Mouse (Mus musculus) forebrain, embryonic 13.5 days (tissue): Measurements from ENCODE around the gene Gramd4. TPM values are rescaled to one million over a fixed set of nuclear protein-coding genes. Genes with fewer than 3 reads are reported as not detected.

Source experiments
- ATAC-seq: fragments of 200-750 bp; cut with Nextera tagmentation; 2 replicates; pipeline ENCODE4 v1.8.0; 2017
- H3K27ac ChIP-seq: fragments of 300-500 bp; sonication (generic); 2 replicates; pipeline ENCODE4 v1.5.1; 2015; ENCODE audit warnings: inconsistent platforms, mild to moderate bottlenecking, moderate library complexity
- H3K27me3 ChIP-seq: fragments of 300-500 bp; sonication (generic); 2 replicates; pipeline ENCODE4 v1.6.1; 2015; ENCODE audit warnings: mild to moderate bottlenecking, inconsistent platforms
- H3K36me3 ChIP-seq: fragments of 300-500 bp; sonication (generic); 2 replicates; pipeline ENCODE4 v1.6.1; 2015; ENCODE audit warnings: mild to moderate bottlenecking, inconsistent platforms; ENCODE audit not compliant: poor library complexity, severe bottlenecking
- H3K4me1 ChIP-seq: fragments of 300-500 bp; sonication (generic); 2 replicates; pipeline ENCODE4 v1.6.1; 2015; ENCODE audit warnings: inconsistent platforms
- H3K4me2 ChIP-seq: fragments of 300-500 bp; sonication (generic); 2 replicates; pipeline ENCODE4 v1.6.1; 2015; ENCODE audit warnings: inconsistent platforms, mild to moderate bottlenecking, moderate library complexity
- H3K4me3 ChIP-seq: fragments of 300-500 bp; sonication (generic); 2 replicates; pipeline ENCODE4 v1.5.1; 2015; ENCODE audit warnings: mild to moderate bottlenecking, inconsistent platforms
- H3K9ac ChIP-seq: fragments of 300-500 bp; sonication (generic); 2 replicates; pipeline ENCODE4 v1.6.1; 2015; ENCODE audit warnings: mild to moderate bottlenecking, inconsistent platforms
- H3K9me3 ChIP-seq: fragments of 300-500 bp; sonication (generic); replicated peaks from 2 replicates; pipeline ENCODE4 v1.6.1; 2016; ENCODE audit warnings: inconsistent platforms
- WGBS: fragments of 180-500 bp; shearing (Covaris S2); methylation state at CpG from one replicate; pipeline ENCODE4 v1.1.7; 2015; 5-methylcytosine and 5-hydroxymethylcytosine counted together
- polyA plus RNA-seq: library from polyadenylated mRNA; unstranded; fragments of >200 nt; fragmentation: Nextera tagmentation; extraction: Ambion mirVana; gene quantifications from 2 replicates; pipeline ENCODE4 v1.2.1, GENCODE M21; 2015

Gene Gramd4
- polyA plus RNA-seq, 1 experiment from 2014 or later, result 31.6 TPM

GRCm38 (mm10) chr15:86032811-86033190 lies 24.7 kb upstream of the Gramd4 start:
- Histone ChIP-seq H3K36me3 (peaks cover 45% of the 10 kb centered on the region), H3K4me2 (peak overlapping the region; percentile 82), H3K4me3 (peak overlapping the region; percentile 74), H3K27ac (peak overlapping the region; percentile 86), H3K9me3 (peaks cover 24% of the 10 kb centered on the region), H3K9ac (peak overlapping the region; percentile 80), H3K4me1 (peaks cover 58% of the 10 kb centered on the region), H3K27me3 (peaks cover 16% of the 10 kb centered on the region)
- WGBS, result 2% methylated on average over 38 of the region's 38 CpGs
- 0 out of 2 replicates have a peak, but pooled peaks have one; percentile 3 for ATAC-seq

DNA sequence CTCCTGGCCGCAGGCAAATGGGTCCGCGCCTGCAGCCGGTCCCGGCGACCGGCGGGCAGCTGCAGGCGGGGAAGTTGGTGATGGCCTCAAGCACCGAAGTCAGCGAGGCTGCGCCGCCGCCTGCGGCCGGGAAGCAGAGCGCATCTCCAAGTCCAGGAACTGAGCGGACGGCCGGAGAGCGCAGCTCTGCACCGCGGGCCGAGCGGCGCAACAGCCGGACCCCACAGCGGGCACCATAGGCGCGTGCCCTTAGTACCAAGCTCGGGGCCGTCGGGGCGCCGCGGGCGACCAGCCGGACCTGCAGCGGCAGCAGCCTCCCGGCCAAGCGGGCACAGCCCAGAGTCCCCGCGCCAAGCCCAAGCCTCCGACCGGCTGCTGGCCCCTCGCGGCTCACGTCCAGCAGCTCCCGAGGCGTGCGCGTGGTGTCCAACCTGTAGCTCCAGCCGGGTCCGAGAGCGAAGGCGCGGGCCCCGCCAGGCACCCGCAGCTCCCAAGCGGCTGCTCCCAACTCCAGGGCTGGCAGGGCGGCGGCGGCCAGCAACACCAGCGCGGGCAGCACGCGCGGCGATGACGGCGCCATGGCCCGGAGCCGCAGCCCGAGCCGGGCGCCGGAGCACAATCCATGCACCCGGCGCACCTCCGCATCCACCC lies 24.2 kb upstream of the Gramd4 start, which contains the start of gene Celsr1:
Celsr1 (minus strand) TSS at position 587 of the 651 bp plus-strand sequence.
- H3K36me3 ChIP-seq, result peaks cover 42% of the 10 kb centered on the region
- H3K27ac ChIP-seq, result peak within 1 kb of the TSS; percentile 86
- peak within 1 kb of the TSS; percentile 74 for H3K4me3 ChIP-seq
- peak within 1 kb of the TSS; percentile 80 for H3K9ac ChIP-seq
- ATAC-seq, result peak; percentile 25
- H3K4me2 ChIP-seq, result peak within 1 kb of the TSS; percentile 82
- peaks cover 24% of the 10 kb centered on the region for H3K9me3 ChIP-seq
- under 1% methylated on average over 55 of the region's 80 CpGs for WGBS
- H3K4me1 ChIP-seq, result peaks cover 53% of the 10 kb centered on the region
- peaks cover 16% of the 10 kb centered on the region for H3K27me3 ChIP-seq

DNA sequence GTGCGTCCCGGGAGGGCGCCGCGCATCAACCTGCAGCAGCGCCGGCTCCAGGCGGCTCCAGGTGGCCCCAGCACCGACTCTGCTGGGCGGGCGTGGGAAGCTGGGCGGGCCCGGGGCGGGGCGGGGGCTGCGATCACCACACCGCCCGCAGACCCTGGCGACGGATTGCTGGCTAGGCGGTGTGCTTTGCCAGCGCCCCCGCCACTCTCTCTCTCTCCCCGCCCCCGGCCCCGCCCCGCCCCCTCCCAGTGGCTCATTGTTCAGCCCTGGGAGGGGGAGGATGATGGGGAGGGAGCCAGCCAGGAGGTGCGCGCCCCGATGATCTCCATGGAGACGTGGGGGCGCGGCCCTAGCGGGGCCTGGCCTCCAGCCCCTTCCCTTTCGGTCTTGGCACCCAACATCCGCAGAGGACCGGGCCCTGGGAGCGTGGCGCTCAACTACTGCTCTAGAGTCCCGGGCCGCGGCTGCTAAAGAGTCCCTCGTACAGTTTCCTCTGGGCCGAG lies 23.4 kb upstream of the Gramd4 start:
- Histone ChIP-seq H3K9ac (peak overlapping the region; percentile 80), H3K36me3 (peaks cover 35% of the 10 kb centered on the region), H3K27ac (peak overlapping the region; percentile 86), H3K27me3 (peaks cover 18% of the 10 kb centered on the region), H3K4me1 (peaks cover 45% of the 10 kb centered on the region), H3K4me3 (peak overlapping the region; percentile 74), H3K4me2 (peak overlapping the region; percentile 82), H3K9me3 (peaks cover 24% of the 10 kb centered on the region)
- under 1% methylated on average over 33 of the region's 44 CpGs for WGBS
- ATAC-seq, result peak; percentile 86

- Histone ChIP-seq H3K4me3 (peak overlapping the region; percentile 74), H3K4me2 (peak overlapping the region; percentile 82), H3K9me3 (peaks cover 20% of the 10 kb centered on the region), H3K27me3 (peaks cover 26% of the 10 kb centered on the region), H3K27ac (peak overlapping the region; percentile 81), H3K36me3 (peaks cover 27% of the 10 kb centered on the region), H3K9ac (peak overlapping the region; percentile 51), H3K4me1 (peaks cover 37% of the 10 kb centered on the region)
- ATAC-seq, result no peak
- 5% methylated on average over 12 of the region's 12 CpGs for WGBS
These were observed 22.6 kb upstream of the Gramd4 start for GRCm38 (mm10) chr15:86034781-86035360.

GRCm38 (mm10) chr15:86035913-86036312 lies 21.6 kb upstream of the Gramd4 start:
- WGBS, result 79% methylated on average over 3 of the region's 3 CpGs
- Histone ChIP-seq H3K9ac (no peak overlapping the region), H3K36me3 (peaks cover 16% of the 10 kb centered on the region), H3K27ac (no peak overlapping the region; the same call in 1 of the 2 replicates), H3K4me2 (no peak overlapping the region), H3K4me3 (no peak overlapping the region), H3K4me1 (peaks cover 31% of the 10 kb centered on the region), H3K9me3 (peaks cover 10% of the 10 kb centered on the region), H3K27me3 (peaks cover 26% of the 10 kb centered on the region)
- ATAC-seq, result no peak

DNA sequence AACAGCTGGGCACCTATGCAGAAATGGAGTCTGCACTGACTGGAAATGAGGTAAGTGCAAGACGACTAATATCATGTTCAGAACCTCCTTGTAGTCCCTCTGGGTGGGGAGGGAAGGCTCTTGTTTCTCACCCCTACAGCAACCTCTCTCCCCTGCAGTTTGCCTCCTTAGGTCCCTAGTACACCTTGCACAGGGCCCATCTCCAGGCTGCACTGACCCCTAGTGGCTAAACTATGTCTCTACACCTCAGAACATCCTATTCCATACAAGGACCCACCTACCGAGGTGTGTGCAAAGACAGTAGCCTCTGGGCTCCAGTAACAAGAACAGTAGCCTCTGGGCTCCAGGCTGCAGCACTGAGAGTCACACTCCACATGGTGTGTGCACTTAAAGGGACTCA lies 18.7 kb upstream of the Gramd4 start:
- WGBS, result 0% methylated on average over 2 of the region's 2 CpGs
- H3K9me3 ChIP-seq, result no peaks in the 10 kb centered on the region
- H3K9ac ChIP-seq, result no peak overlapping the region
- H3K4me1 ChIP-seq, result peaks cover 12% of the 10 kb centered on the region
- H3K27ac ChIP-seq, result no peak overlapping the region
- no peak overlapping the region for H3K4me3 ChIP-seq
- ATAC-seq, result peak; percentile 81
- no peaks in the 10 kb centered on the region for H3K36me3 ChIP-seq
- H3K27me3 ChIP-seq, result peaks cover 10% of the 10 kb centered on the region
- no peak overlapping the region for H3K4me2 ChIP-seq

GRCm38 (mm10) chr15:86041421-86041820 lies 16.1 kb upstream of the Gramd4 start:
- Histone ChIP-seq H3K4me1 (no peaks in the 10 kb centered on the region), H3K36me3 (no peaks in the 10 kb centered on the region), H3K27ac (no peak overlapping the region), H3K9ac (no peak overlapping the region), H3K9me3 (no peaks in the 10 kb centered on the region), H3K4me3 (no peak overlapping the region), H3K4me2 (no peak overlapping the region), H3K27me3 (peaks cover 14% of the 10 kb centered on the region; the same call in 1 of the 2 replicates)
- no peak for ATAC-seq
- WGBS, result 85% methylated on average over 5 of the region's 5 CpGs

GRCm38 (mm10) chr15:86042364-86042763 lies 15.1 kb upstream of the Gramd4 start:
- no peak for ATAC-seq

DNA sequence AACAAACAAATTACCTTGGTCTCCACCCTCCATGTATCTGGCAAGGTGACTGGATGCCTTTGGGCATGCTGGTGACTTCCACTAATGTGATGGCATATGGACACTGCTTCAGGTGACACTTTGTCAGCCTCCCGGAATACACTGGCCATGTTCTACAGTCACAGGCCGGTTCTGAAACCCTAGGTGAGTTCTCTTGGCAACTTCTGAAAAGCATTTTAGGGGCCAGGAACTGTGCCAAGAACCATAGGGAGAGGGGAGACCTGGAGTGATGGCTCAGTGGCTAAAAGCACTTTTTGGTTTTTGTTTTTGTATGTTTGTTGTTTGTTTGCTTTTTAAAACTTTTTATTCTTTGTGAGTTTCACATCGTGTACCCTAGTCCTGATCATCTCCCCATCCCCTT lies 8.0 kb upstream of the Gramd4 start:
- H3K9me3 ChIP-seq, result no peaks in the 10 kb centered on the region
- H3K4me2 ChIP-seq, result no peak overlapping the region
- no peak for ATAC-seq
- H3K4me3 ChIP-seq, result no peak overlapping the region
- H3K9ac ChIP-seq, result no peak overlapping the region
- H3K27ac ChIP-seq, result no peak overlapping the region
- H3K4me1 ChIP-seq, result 0 out of 2 replicates have a peak, but pooled peaks cover 4% of the 10 kb centered on the region
- 0 out of 2 replicates have a peak, but pooled peaks cover 4% of the 10 kb centered on the region for H3K27me3 ChIP-seq
- 85% methylated on average over 3 of the region's 3 CpGs for WGBS
- no peaks in the 10 kb centered on the region for H3K36me3 ChIP-seq

More at GRCm38 (mm10) chr15:86042364-86042763, 15.1 kb upstream of the Gramd4 start:
- no peak overlapping the region for H3K4me2 ChIP-seq
- H3K9me3 ChIP-seq, result no peaks in the 10 kb centered on the region
- 49% methylated on average over 4 of the region's 4 CpGs for WGBS
- no peak overlapping the region for H3K9ac ChIP-seq
- peaks cover 14% of the 10 kb centered on the region; the same call in 1 of the 2 replicates for H3K27me3 ChIP-seq
- H3K4me1 ChIP-seq, result no peaks in the 10 kb centered on the region
- H3K36me3 ChIP-seq, result no peaks in the 10 kb centered on the region
- H3K4me3 ChIP-seq, result no peak overlapping the region
- H3K27ac ChIP-seq, result no peak overlapping the region

DNA sequence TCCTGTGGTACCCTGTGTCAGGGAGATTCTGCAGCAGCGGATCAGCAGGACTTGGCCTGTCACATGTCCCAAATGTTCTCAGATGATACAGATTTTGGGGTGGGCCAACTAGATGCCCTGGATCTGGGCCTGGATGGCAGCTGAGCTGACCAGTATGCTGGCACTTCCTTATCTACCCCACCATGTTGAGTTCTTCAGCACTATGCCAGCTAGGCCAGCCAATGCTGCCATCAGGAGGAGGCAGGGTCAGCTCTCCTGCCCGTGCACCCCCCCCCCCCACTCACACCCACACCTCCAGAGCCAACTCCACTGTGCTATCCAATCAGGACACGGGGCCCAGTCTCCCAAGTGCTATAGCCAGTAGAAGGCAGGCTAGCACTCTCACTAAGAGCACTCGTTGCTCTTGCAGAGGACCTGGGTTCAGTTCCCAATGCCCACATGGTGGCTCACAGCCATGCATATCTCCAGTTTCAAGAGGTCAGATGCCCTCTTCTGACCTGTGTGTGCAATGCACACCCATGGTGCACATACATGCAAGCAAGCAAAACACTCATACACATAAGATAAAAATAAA lies 7.2 kb upstream of the Gramd4 start:
- Histone ChIP-seq H3K27me3 (0 out of 2 replicates have a peak, but pooled peaks cover under 1% of the 10 kb centered on the region), H3K4me3 (no peak overlapping the region), H3K9ac (no peak overlapping the region), H3K27ac (no peak overlapping the region), H3K9me3 (no peaks in the 10 kb centered on the region), H3K4me2 (no peak overlapping the region), H3K36me3 (no peaks in the 10 kb centered on the region), H3K4me1 (0 out of 2 replicates have a peak, but pooled peaks cover 4% of the 10 kb centered on the region)
- no peak for ATAC-seq
- 90% methylated on average over 4 of the region's 4 CpGs for WGBS

DNA sequence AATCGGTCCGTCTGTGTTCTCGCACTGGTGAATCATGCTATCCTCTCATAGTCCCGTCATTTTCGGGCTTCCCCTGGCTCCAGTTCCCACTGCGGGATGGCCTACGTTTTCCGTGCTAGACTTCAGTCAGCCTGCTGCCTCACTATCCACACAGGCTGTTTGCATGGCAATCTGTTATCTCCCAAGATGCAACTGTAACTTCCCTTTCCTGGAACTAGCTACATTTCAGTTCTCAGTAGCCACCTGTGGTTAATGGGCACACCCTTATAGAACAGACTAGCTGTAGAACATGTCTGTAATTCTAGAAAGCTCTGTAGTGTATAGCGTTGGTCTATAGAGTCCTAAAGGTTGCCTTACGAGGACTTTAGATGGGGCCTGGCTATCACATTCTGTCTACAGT lies 6.3 kb upstream of the Gramd4 start:
- Histone ChIP-seq H3K36me3 (no peaks in the 10 kb centered on the region), H3K4me3 (no peak overlapping the region), H3K27ac (no peak overlapping the region), H3K27me3 (no peaks in the 10 kb centered on the region), H3K9ac (no peak overlapping the region), H3K9me3 (no peaks in the 10 kb centered on the region), H3K4me1 (0 out of 2 replicates have a peak, but pooled peaks cover 4% of the 10 kb centered on the region), H3K4me2 (no peak overlapping the region)
- 83% methylated on average over 10 of the region's 10 CpGs for WGBS
- ATAC-seq, result no peak
